Mouse (Mus musculus): ENCODE results near the gene 1700001C19Rik. TPM values are rescaled to one million over a fixed set of nuclear protein-coding genes. Genes with fewer than 3 reads are reported as not detected.

Gene 1700001C19Rik
- total RNA-seq, 4 experiments from 2014 or later, result not detected

- no peak for DNase-seq (ENCODE audit: low spot score)
Observed at GRCm38 (mm10) chr17:47376779-47377280, 60.3 kb downstream of the 1700001C19Rik start.

GRCm38 (mm10) chr17:47373991-47374390 is 63.2 kb downstream of the 1700001C19Rik start:
- no peak for DNase-seq (ENCODE audit: low spot score)

- DNase-seq (ENCODE audit: low spot score), result peak; percentile 53
Observed at GRCm38 (mm10) chr17:47371451-47371850, 65.7 kb downstream of the 1700001C19Rik start.

- DNase-seq (ENCODE audit: low spot score), result no peak
Observed at GRCm38 (mm10) chr17:47369087-47369443, 68.1 kb downstream of the 1700001C19Rik start.

- peak; percentile 90 for DNase-seq (ENCODE audit: low spot score)
Observed at GRCm38 (mm10) chr17:47368401-47369086, 68.6 kb downstream of the 1700001C19Rik start, which contains the start of gene Mrps10. Mrps10 (plus strand) TSS chr17:47368887.

Other genes with a start within 250 kb of the 1700001C19Rik start
- 10 to 100 TPM; 22.2 to 28.9 (median 28.5) TPM for gene Mrps10, start 68.5 kb downstream of the 1700001C19Rik start, total RNA-seq (2022)
- gene Guca1b, start 52.0 kb downstream of the 1700001C19Rik start, total RNA-seq (2022), result under 1 TPM in 3 of 4 experiments, not detected in 1; 0.17 to 0.37 (median 0.35) TPM
- gene Guca1a, start 36.8 kb downstream of the 1700001C19Rik start, total RNA-seq (2022), result under 1 TPM in 1 of 4 experiments, not detected in 3; 0.33 TPM
- 1 to 10 TPM in 3 of 4 experiments, under 1 TPM in 1; 0.50 to 2.1 (median 1.2) TPM for gene AI661453, start 761 bp downstream of the 1700001C19Rik start, total RNA-seq (2022)
- 10 to 100 TPM in 2 of 4 experiments, 1 to 10 TPM in 2; 9.1 to 12.5 (median 10.4) TPM for gene Taf8, start 64.9 kb upstream of the 1700001C19Rik start, total RNA-seq (2022)
- 10 to 100 TPM; 74.4 to 82.2 (median 75.2) TPM for gene Ccnd3, start 67.7 kb upstream of the 1700001C19Rik start, total RNA-seq (2022)
- 10 to 100 TPM; 14.2 to 16.9 (median 15.9) TPM for gene Bysl, start 174.1 kb upstream of the 1700001C19Rik start, total RNA-seq (2022)
- gene Med20, start 174.2 kb upstream of the 1700001C19Rik start, total RNA-seq (2022), result 10 to 100 TPM; 15.7 to 19.9 (median 18.1) TPM
- gene Gm20517, start 174.2 kb upstream of the 1700001C19Rik start, total RNA-seq (2022), result 1 to 10 TPM in 3 of 4 experiments, under 1 TPM in 1; 0.35 to 5.1 (median 2.0) TPM
- gene Usp49, start 193.3 kb upstream of the 1700001C19Rik start, total RNA-seq (2022), result 1 to 10 TPM; 3.4 to 4.6 (median 3.7) TPM